Mouse (Mus musculus) liver, embryonic 14.5 days (tissue): Measurements from ENCODE around the gene Lmna. TPM values are rescaled to one million over a fixed set of nuclear protein-coding genes. Genes with fewer than 3 reads are reported as not detected.

Experiments
- ATAC-seq: fragments of 200-750 bp; cut with Nextera tagmentation; 2 replicates; pipeline ENCODE4 v1.8.0; 2017; ENCODE audit warnings: moderate number of reproducible peaks, mild to moderate bottlenecking, moderate library complexity; ENCODE audit not compliant: insufficient read depth
- DNase-seq, 3 experiments: peaks; one replicate each; pipeline ENCODE4 v3.0.0-alpha.2; 2012 to 2013; ENCODE audit warnings: low read depth in 3 of 3, low spot score in 3 of 3
- H3K27ac ChIP-seq: fragments of 300-500 bp; sonication (generic); 2 replicates; pipeline ENCODE4 v1.5.1; 2014; ENCODE audit warnings: moderate library complexity, mild to moderate bottlenecking, control low read depth, inconsistent platforms
- H3K27me3 ChIP-seq: fragments of 300-500 bp; sonication (generic); 2 replicates; pipeline ENCODE4 v1.6.1; 2014; ENCODE audit warnings: mild to moderate bottlenecking, low read length, moderate library complexity; ENCODE audit not compliant: control insufficient read depth, insufficient read depth
- H3K36me3 ChIP-seq: fragments of 300-500 bp; sonication (generic); replicated peaks from 2 replicates; pipeline ENCODE4 v1.6.1; 2014; ENCODE audit warnings: low read depth; ENCODE audit not compliant: control insufficient read depth, insufficient read depth
- H3K4me1 ChIP-seq, 2 experiments: fragments of 200-500 bp in 1 of 2; fragments of 300-500 bp in 1 of 2; sonication (generic) in 1 of 2; replicated peaks; 2 replicates each; pipeline ENCODE4 v1.6.1; 2012 to 2014; ENCODE audit warnings: antibody characterized with exemption in 1 of 2, inconsistent platforms in 1 of 2, low read length in 1 of 2; ENCODE audit not compliant: control insufficient read depth in 2 of 2, insufficient read depth in 2 of 2
- H3K4me2 ChIP-seq: fragments of 300-500 bp; sonication (generic); 2 replicates; pipeline ENCODE4 v1.6.1; 2014; ENCODE audit warnings: low read depth, mild to moderate bottlenecking, control low read depth, moderate library complexity
- H3K4me3 ChIP-seq, 2 experiments: fragments of 200-500 bp in 1 of 2; fragments of 300-500 bp in 1 of 2; sonication (generic) in 1 of 2; 2 replicates each; pipeline ENCODE4 v1.5.1; 2012 to 2014; ENCODE audit warnings: low read depth in 2 of 2, low read length in 2 of 2, mild to moderate bottlenecking in 2 of 2, control low read depth in 1 of 2, inconsistent platforms in 1 of 2, moderate library complexity in 1 of 2; ENCODE audit not compliant: insufficient read depth in 1 of 2
- H3K9ac ChIP-seq: fragments of 300-500 bp; sonication (generic); replicated peaks from 2 replicates; pipeline ENCODE4 v1.6.1; 2014; ENCODE audit warnings: mild to moderate bottlenecking, control low read depth, moderate library complexity
- H3K9me3 ChIP-seq: fragments of 300-500 bp; sonication (generic); 2 replicates; pipeline ENCODE4 v1.6.1; 2016; ENCODE audit warnings: low read length, mixed read lengths; ENCODE audit not compliant: control insufficient read depth
- CTCF ChIP-seq: IDR thresholded peaks from 2 replicates; pipeline ENCODE4 v1.5.1; 2016; ENCODE audit warnings: antibody characterized with exemption, low read depth, control low read depth
- EP300 ChIP-seq: IDR thresholded peaks from 2 replicates; pipeline ENCODE4 v1.6.1; 2016; ENCODE audit warnings: antibody characterized with exemption, low read depth
- WGBS: fragments of 180-500 bp; shearing (Covaris S2); extraction: QIAGEN DNeasy Blood & Tissue Kit; methylation state at CpG from one replicate; pipeline ENCODE4 v1.1.7; 2014; ENCODE audit not compliant: insufficient replicate concordance; 5-methylcytosine and 5-hydroxymethylcytosine counted together
- microRNA counts: library from miRNA; unstranded; fragments of <30 nt; microRNA quantifications from one replicate; lab custom pipeline; 2016
- microRNA-seq: library from miRNA; unstranded; fragments of <30 nt; microRNA quantifications from one replicate; pipeline ENCODE4, GENCODE M21; 2016
- polyA plus RNA-seq, 2 experiments: library from polyadenylated mRNA; depleted of rRNA in 1 of 2; stranded (reverse) in 1 of 2; unstranded in 1 of 2; fragments of >200 nt; fragmentation: Nextera tagmentation in 1 of 2; extraction: Ambion mirVana in 1 of 2; gene quantifications; 2 replicates each; pipeline versions ENCODE4 v1.2.1 to v1.2.3; 2012 to 2014

The Lmna gene
- polyA plus RNA-seq, 2 experiments: 58.7 to 115 TPM

GRCm38 (mm10) chr3:88436395-88437201 lies 73.2 kb downstream of the Lmna start:
- H3K9ac ChIP-seq: no peak overlapping the region
- H3K27ac ChIP-seq: no peak overlapping the region
- H3K36me3 ChIP-seq: no peaks in the 10 kb centered on the region
- no peak overlapping the region for H3K4me3 ChIP-seq
- peak; percentile 60 for ATAC-seq
- H3K4me2 ChIP-seq: peak overlapping the region; percentile 14
- no peaks in the 10 kb centered on the region for H3K9me3 ChIP-seq
- DNase-seq: no peak
- peaks cover 2 to 7% of the 10 kb centered on the region in 2 experiments; a peak in 3 of 4 replicates for H3K4me1 ChIP-seq
- WGBS: 10% methylated on average over 29 of the region's 29 CpGs
- peaks cover 7% of the 10 kb centered on the region for H3K27me3 ChIP-seq
- peak; percentile 74 for TF ChIP-seq CTCF
- TF ChIP-seq EP300: no peak

GRCm38 (mm10) chr3:88435515-88435914 lies 74.2 kb downstream of the Lmna start:
- no peak for TF ChIP-seq CTCF
- no peak for TF ChIP-seq EP300
- Histone ChIP-seq H3K27ac (no peak overlapping the region), H3K4me1 (peaks cover 0 to under 1% of the 10 kb centered on the region in 2 experiments; a peak in 2 of 4 replicates), H3K36me3 (no peaks in the 10 kb centered on the region), H3K9me3 (no peaks in the 10 kb centered on the region), H3K4me3 (no peak overlapping the region), H3K27me3 (peaks cover 4% of the 10 kb centered on the region), H3K4me2 (no peak overlapping the region), H3K9ac (no peak overlapping the region)
- WGBS: 51% methylated on average over 10 of the region's 10 CpGs
- ATAC-seq: no peak
- no peak for DNase-seq

MicroRNAs encoded within 50 kb of the gene (microRNA counts, 519-probe panel; counts per million panel counts)
- 69.9 counts per million for microRNA mmu-miR-1905 (lab: Ali Mortazavi, UCI)

Small RNA genes lying within 50 kb of the gene (microRNA-seq; reads per million reads assigned to microRNA genes)
- gene Mir1905 (not detected), gene Mir7011 (not detected)

Other genes with a start within 250 kb of the Lmna start
- not detected in 2 replicates for gene Gm38392, start 222.7 kb downstream of the Lmna start, polyA plus RNA-seq (2012; rRNA removed)
- not detected in 2 replicates for gene Gm38392, start 222.7 kb downstream of the Lmna start, polyA plus RNA-seq (2014; fragmentation: Nextera tagmentation; extraction: Ambion mirVana)
- 2.3 and 2.5 TPM in 2 replicates for gene Tsacc, start 213.0 kb downstream of the Lmna start, polyA plus RNA-seq (2012; rRNA removed)
- 3.7 and 4.6 TPM in 2 replicates for gene Tsacc, start 213.0 kb downstream of the Lmna start, polyA plus RNA-seq (2014; fragmentation: Nextera tagmentation; extraction: Ambion mirVana)
- 121 and 179 TPM in 2 replicates for gene Cct3, start 212.8 kb downstream of the Lmna start, polyA plus RNA-seq (2012; rRNA removed)
- gene Cct3, start 212.8 kb downstream of the Lmna start, polyA plus RNA-seq (2014; fragmentation: Nextera tagmentation; extraction: Ambion mirVana): 269 and 292 TPM in 2 replicates
- gene Glmp, start 184.9 kb downstream of the Lmna start, polyA plus RNA-seq (2012; rRNA removed): 29.2 and 31.1 TPM in 2 replicates
- gene Glmp, start 184.9 kb downstream of the Lmna start, polyA plus RNA-seq (2014; fragmentation: Nextera tagmentation; extraction: Ambion mirVana): 51.6 and 52.4 TPM in 2 replicates
- 0.70 and 0.92 TPM in 2 replicates for gene Tmem79, start 173.8 kb downstream of the Lmna start, polyA plus RNA-seq (2012; rRNA removed)
- 0.92 and 1.0 TPM in 2 replicates for gene Tmem79, start 173.8 kb downstream of the Lmna start, polyA plus RNA-seq (2014; fragmentation: Nextera tagmentation; extraction: Ambion mirVana)
- gene Smg5, start 173.7 kb downstream of the Lmna start, polyA plus RNA-seq (2012; rRNA removed): 33.6 and 36.6 TPM in 2 replicates
- gene Smg5, start 173.7 kb downstream of the Lmna start, polyA plus RNA-seq (2014; fragmentation: Nextera tagmentation; extraction: Ambion mirVana): 18.8 and 23.7 TPM in 2 replicates
- 7.8 and 8.7 TPM in 2 replicates for gene Paqr6, start 145.4 kb downstream of the Lmna start, polyA plus RNA-seq (2012; rRNA removed)
- gene Paqr6, start 145.4 kb downstream of the Lmna start, polyA plus RNA-seq (2014; fragmentation: Nextera tagmentation; extraction: Ambion mirVana): 4.1 and 6.6 TPM in 2 replicates
- 0.27 and 0.38 TPM in 2 replicates for gene Bglap3, start 137.2 kb downstream of the Lmna start, polyA plus RNA-seq (2012; rRNA removed)
- 0.29 and 0.38 TPM in 2 replicates for gene Bglap3, start 137.2 kb downstream of the Lmna start, polyA plus RNA-seq (2014; fragmentation: Nextera tagmentation; extraction: Ambion mirVana)
- gene Bglap2, start 131.3 kb downstream of the Lmna start, polyA plus RNA-seq (2012; rRNA removed): not detected in 2 replicates
- gene Bglap2, start 131.3 kb downstream of the Lmna start, polyA plus RNA-seq (2014; fragmentation: Nextera tagmentation; extraction: Ambion mirVana): not detected in 2 replicates
- gene Bglap, start 125.5 kb downstream of the Lmna start, polyA plus RNA-seq (2012; rRNA removed): not detected in 2 replicates
- gene Bglap, start 125.5 kb downstream of the Lmna start, polyA plus RNA-seq (2014; fragmentation: Nextera tagmentation; extraction: Ambion mirVana): not detected in 2 replicates
- gene Pmf1, start 99.6 kb downstream of the Lmna start, polyA plus RNA-seq (2012; rRNA removed): 59.1 and 60.6 TPM in 2 replicates
- 73.8 and 81.2 TPM in 2 replicates for gene Pmf1, start 99.6 kb downstream of the Lmna start, polyA plus RNA-seq (2014; fragmentation: Nextera tagmentation; extraction: Ambion mirVana)
- gene Slc25a44, start 84.8 kb downstream of the Lmna start, polyA plus RNA-seq (2012; rRNA removed): 8.8 and 9.2 TPM in 2 replicates
- gene Slc25a44, start 84.8 kb downstream of the Lmna start, polyA plus RNA-seq (2014; fragmentation: Nextera tagmentation; extraction: Ambion mirVana): 9.9 and 11.7 TPM in 2 replicates
- gene Sema4a, start 48.8 kb downstream of the Lmna start, polyA plus RNA-seq (2012; rRNA removed): 12.7 and 17.8 TPM in 2 replicates
- 9.1 and 10.5 TPM in 2 replicates for gene Sema4a, start 48.8 kb downstream of the Lmna start, polyA plus RNA-seq (2014; fragmentation: Nextera tagmentation; extraction: Ambion mirVana)
- 1.1 and 1.3 TPM in 2 replicates for gene Mex3a, start 22.4 kb upstream of the Lmna start, polyA plus RNA-seq (2012; rRNA removed)
- gene Mex3a, start 22.4 kb upstream of the Lmna start, polyA plus RNA-seq (2014; fragmentation: Nextera tagmentation; extraction: Ambion mirVana): 0.74 and 0.82 TPM in 2 replicates
- 0.39 and 0.52 TPM in 2 replicates for gene Rab25, start 38.3 kb upstream of the Lmna start, polyA plus RNA-seq (2012; rRNA removed)
- 0.25 TPM in 1 of 2 replicates, not detected in the other for gene Rab25, start 38.3 kb upstream of the Lmna start, polyA plus RNA-seq (2014; fragmentation: Nextera tagmentation; extraction: Ambion mirVana)
- 63.1 and 73.1 TPM in 2 replicates for gene Lamtor2, start 43.1 kb upstream of the Lmna start, polyA plus RNA-seq (2012; rRNA removed)
- 60.5 and 62.0 TPM in 2 replicates for gene Lamtor2, start 43.1 kb upstream of the Lmna start, polyA plus RNA-seq (2014; fragmentation: Nextera tagmentation; extraction: Ambion mirVana)
- 22.7 and 27.2 TPM in 2 replicates for gene Ubqln4, start 43.8 kb upstream of the Lmna start, polyA plus RNA-seq (2012; rRNA removed)
- 17.9 and 20.9 TPM in 2 replicates for gene Ubqln4, start 43.8 kb upstream of the Lmna start, polyA plus RNA-seq (2014; fragmentation: Nextera tagmentation; extraction: Ambion mirVana)
- 165 and 230 TPM in 2 replicates for gene Ssr2, start 65.9 kb upstream of the Lmna start, polyA plus RNA-seq (2012; rRNA removed)
- 168 and 173 TPM in 2 replicates for gene Ssr2, start 65.9 kb upstream of the Lmna start, polyA plus RNA-seq (2014; fragmentation: Nextera tagmentation; extraction: Ambion mirVana)
- gene Arhgef2, start 96.0 kb upstream of the Lmna start, polyA plus RNA-seq (2012; rRNA removed): 8.5 and 8.9 TPM in 2 replicates
- gene Arhgef2, start 96.0 kb upstream of the Lmna start, polyA plus RNA-seq (2014; fragmentation: Nextera tagmentation; extraction: Ambion mirVana): 10.1 and 11.5 TPM in 2 replicates
- not detected in 2 replicates for gene Rxfp4, start 143.2 kb upstream of the Lmna start, polyA plus RNA-seq (2012; rRNA removed)
- not detected in 2 replicates for gene Rxfp4, start 143.2 kb upstream of the Lmna start, polyA plus RNA-seq (2014; fragmentation: Nextera tagmentation; extraction: Ambion mirVana)
- 24.2 and 29.4 TPM in 2 replicates for gene Khdc4, start 175.8 kb upstream of the Lmna start, polyA plus RNA-seq (2012; rRNA removed)
- gene Khdc4, start 175.8 kb upstream of the Lmna start, polyA plus RNA-seq (2014; fragmentation: Nextera tagmentation; extraction: Ambion mirVana): 18.5 and 20.8 TPM in 2 replicates
- gene Rit1, start 206.9 kb upstream of the Lmna start, polyA plus RNA-seq (2012; rRNA removed): 15.8 and 20.3 TPM in 2 replicates
- gene Rit1, start 206.9 kb upstream of the Lmna start, polyA plus RNA-seq (2014; fragmentation: Nextera tagmentation; extraction: Ambion mirVana): 30.6 and 31.6 TPM in 2 replicates